Mouse (Mus musculus) E14TG2a.4 (cell line): ENCODE measurements around the gene Ppfibp2.

Source experiments
- CTCF ChIP-seq: conservative IDR thresholded peaks from 2 replicates; pipeline ENCODE4 v1.5.1; 2014; ENCODE audit warnings: low read length
- NANOG ChIP-seq: IDR thresholded peaks from 2 replicates; pipeline ENCODE4 v1.6.1; 2014; ENCODE audit warnings: borderline replicate concordance, low read length, mixed read lengths
- POU5F1 ChIP-seq: IDR thresholded peaks from 2 replicates; pipeline ENCODE4 v1.6.1; 2014; ENCODE audit warnings: low read length, borderline replicate concordance

DNA sequence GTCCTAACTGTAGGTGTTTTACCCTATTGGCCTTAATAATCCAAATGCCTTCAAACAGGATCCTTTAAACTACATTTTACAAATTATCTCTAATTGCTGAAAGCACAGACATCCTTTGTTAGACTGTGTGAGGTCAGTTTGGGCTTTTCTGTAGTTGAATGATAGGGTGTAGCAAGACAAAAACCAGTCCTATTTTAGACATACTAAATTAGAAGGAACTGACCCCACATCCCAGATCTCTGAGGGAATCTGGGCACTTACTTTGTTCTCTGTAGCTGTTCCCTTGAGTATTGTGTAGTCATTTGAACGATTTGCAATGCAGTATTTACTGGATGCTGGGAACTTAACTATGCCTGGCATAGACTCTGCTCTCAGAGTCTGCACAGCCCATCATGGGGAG lies 56.8 kb downstream of the Ppfibp2 start:
- TF ChIP-seq NANOG (no peak), CTCF (no peak), POU5F1 (no peak)
